Mouse (Mus musculus) ES-Bruce4 (cell line): ENCODE results near the gene Frmd4a. TPM values are rescaled to one million over a fixed set of nuclear protein-coding genes. Genes with fewer than 3 reads are reported as not detected.

Experiments used
- H3K27ac ChIP-seq: 2 replicates; pipeline ENCODE4 v1.5.1; 2012; ENCODE audit warnings: low read length, inconsistent platforms; ENCODE audit not compliant: insufficient read depth
- H3K27me3 ChIP-seq: 2 replicates; pipeline ENCODE4 v1.6.1; 2012; ENCODE audit warnings: mild to moderate bottlenecking, low read length, inconsistent platforms; ENCODE audit not compliant: control insufficient read depth, poor library complexity, insufficient read depth, severe bottlenecking
- H3K36me3 ChIP-seq: 2 replicates; pipeline ENCODE4 v1.6.1; 2012; ENCODE audit warnings: inconsistent platforms, mild to moderate bottlenecking, low read length, moderate library complexity; ENCODE audit not compliant: control insufficient read depth, poor library complexity, insufficient read depth, severe bottlenecking
- H3K4me1 ChIP-seq: one replicate; pipeline ENCODE4 v1.8.1; 2011; ENCODE audit warnings: low read length; ENCODE audit not compliant: control insufficient read depth, insufficient read depth
- H3K4me3 ChIP-seq: 2 replicates; pipeline ENCODE4 v1.5.1; 2011; ENCODE audit warnings: low read depth, mild to moderate bottlenecking, low read length
- H3K9ac ChIP-seq: 2 replicates; pipeline ENCODE4 v1.6.1; 2012; ENCODE audit warnings: low read depth, mild to moderate bottlenecking, inconsistent platforms; ENCODE audit not compliant: poor library complexity, severe bottlenecking
- H3K9me3 ChIP-seq: replicated peaks from 2 replicates; pipeline ENCODE4 v1.6.1; 2012; ENCODE audit warnings: mild to moderate bottlenecking, low read length, inconsistent platforms; ENCODE audit not compliant: control insufficient read depth, poor library complexity, insufficient read depth, severe bottlenecking
- CTCF ChIP-seq: IDR thresholded peaks from one replicate; pipeline ENCODE4 v1.8.1; 2011; ENCODE audit warnings: low read depth, low read length
- EP300 ChIP-seq: IDR thresholded peaks from 2 replicates; pipeline ENCODE4 v1.6.1; 2011; ENCODE audit warnings: low read depth, low read length; ENCODE audit not compliant: insufficient read depth
- POLR2A ChIP-seq: IDR thresholded peaks from one replicate; pipeline ENCODE4 v1.8.1; 2011; ENCODE audit warnings: low read length; ENCODE audit not compliant: insufficient read depth
- polyA plus RNA-seq: library from polyadenylated mRNA; stranded (reverse); fragments of >200 nt; gene quantifications from 2 replicates; pipeline ENCODE4 v1.2.4, GENCODE M21; 2011; ENCODE audit warnings: low read depth; ENCODE audit not compliant: missing spikeins, insufficient read depth, insufficient read length

Gene Frmd4a
- polyA plus RNA-seq, 1 experiment = 5.6 TPM

GRCm38 (mm10) chr2:4409810-4410433, 392.4 kb downstream of the Frmd4a start:
- Histone ChIP-seq H3K4me1 (no peaks in the 10 kb centered on the region), H3K27ac (no peak overlapping the region), H3K36me3 (no peaks in the 10 kb centered on the region), H3K9me3 (no peaks in the 10 kb centered on the region), H3K9ac (no peak overlapping the region), H3K27me3 (no peaks in the 10 kb centered on the region), H3K4me3 (no peak overlapping the region)
- no peak for TF ChIP-seq EP300
- TF ChIP-seq CTCF = no peak
- TF ChIP-seq POLR2A = no peak

DNA sequence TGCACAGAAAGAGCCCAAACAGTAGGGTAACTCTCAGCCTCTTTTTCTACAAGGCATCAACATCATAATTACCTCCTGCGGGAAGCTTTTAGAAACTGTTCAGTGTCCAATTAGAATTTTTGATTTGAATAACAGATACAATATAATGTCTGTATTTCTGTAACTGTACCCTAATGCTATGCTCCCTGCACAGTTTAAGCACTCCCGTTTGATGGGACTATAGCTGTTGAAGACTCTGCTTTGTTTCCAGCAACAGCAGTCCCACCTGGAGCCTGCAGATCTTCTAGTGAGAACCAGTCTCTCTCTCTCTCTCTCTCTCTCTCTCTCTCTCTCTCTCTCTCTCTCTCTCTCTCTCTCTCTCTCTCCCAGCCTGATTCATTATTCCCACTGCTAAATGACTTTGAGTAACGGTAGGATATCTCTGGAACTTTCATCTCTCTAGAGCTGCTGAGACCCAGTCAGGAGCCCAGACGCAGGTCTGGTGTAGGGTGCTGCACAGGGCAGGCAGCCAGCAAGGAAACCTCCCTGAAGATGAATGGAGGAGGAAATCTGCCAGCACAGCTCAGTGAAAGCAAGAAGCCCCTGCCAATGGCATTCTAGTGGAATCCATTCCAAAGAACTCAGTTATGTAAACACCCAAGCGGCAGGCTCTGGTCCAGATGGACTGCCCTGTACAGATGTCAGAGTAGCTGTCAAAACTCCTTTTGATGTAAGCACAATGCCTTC, 395.5 kb downstream of the Frmd4a start:
- TF ChIP-seq EP300 (no peak), CTCF (no peak), POLR2A (no peak)

GRCm38 (mm10) chr2:4413596-4414335, 396.2 kb downstream of the Frmd4a start:
- H3K27me3 ChIP-seq = no peaks in the 10 kb centered on the region
- H3K9ac ChIP-seq = no peak overlapping the region
- H3K4me3 ChIP-seq = no peak overlapping the region
- no peak for TF ChIP-seq EP300
- H3K4me1 ChIP-seq = no peaks in the 10 kb centered on the region
- H3K27ac ChIP-seq = no peak overlapping the region
- no peaks in the 10 kb centered on the region for H3K9me3 ChIP-seq
- no peaks in the 10 kb centered on the region for H3K36me3 ChIP-seq

More for the DNA sequence above, 395.5 kb downstream of the Frmd4a start:
- Histone ChIP-seq H3K27me3 (no peaks in the 10 kb centered on the region), H3K9me3 (no peaks in the 10 kb centered on the region), H3K36me3 (no peaks in the 10 kb centered on the region), H3K9ac (no peak overlapping the region), H3K4me1 (no peaks in the 10 kb centered on the region), H3K4me3 (no peak overlapping the region), H3K27ac (no peak overlapping the region)

DNA sequence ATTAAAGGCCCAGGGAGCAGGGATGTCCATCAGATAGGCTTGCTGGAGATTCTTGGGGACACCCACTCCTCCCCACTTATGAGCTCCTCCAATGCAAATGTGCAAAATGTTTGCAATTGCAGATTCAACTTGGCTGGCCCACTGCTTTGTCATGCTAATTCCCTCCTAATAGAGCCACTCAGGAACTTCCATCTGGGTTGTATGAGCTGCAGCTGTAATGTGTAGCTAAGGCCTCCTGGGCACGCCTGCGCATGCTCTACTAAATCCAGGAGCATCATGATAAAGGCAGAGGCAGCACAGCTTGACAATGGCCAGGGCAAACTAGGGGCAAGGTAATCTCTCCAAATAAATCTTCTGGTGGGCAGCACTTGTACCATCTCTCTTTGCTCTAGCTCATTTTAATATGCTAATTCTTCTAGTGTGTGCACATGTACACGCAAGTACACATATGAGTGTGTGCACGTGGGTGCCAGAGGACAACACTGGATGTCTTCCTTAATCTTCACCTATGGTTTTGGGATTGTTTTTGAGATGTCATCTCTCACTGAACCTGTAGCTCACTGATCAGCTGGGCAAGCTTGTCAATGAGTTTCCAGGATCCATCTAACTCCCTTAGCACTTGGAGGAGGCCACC, 403.3 kb downstream of the Frmd4a start:
- H3K36me3 ChIP-seq = no peaks in the 10 kb centered on the region
- no peaks in the 10 kb centered on the region for H3K4me1 ChIP-seq
- H3K27ac ChIP-seq = no peak overlapping the region
- no peaks in the 10 kb centered on the region for H3K9me3 ChIP-seq
- TF ChIP-seq EP300 (no peak), POLR2A (no peak), CTCF (no peak)
- no peaks in the 10 kb centered on the region; the same call in 1 of the 2 replicates for H3K27me3 ChIP-seq
- H3K4me3 ChIP-seq = no peak overlapping the region
- no peak overlapping the region for H3K9ac ChIP-seq

GRCm38 (mm10) chr2:4421757-4422156, 404.2 kb downstream of the Frmd4a start:
- H3K36me3 ChIP-seq = no peaks in the 10 kb centered on the region
- H3K9me3 ChIP-seq = no peaks in the 10 kb centered on the region
- no peak overlapping the region for H3K27ac ChIP-seq
- H3K27me3 ChIP-seq = no peaks in the 10 kb centered on the region; the same call in 1 of the 2 replicates
- TF ChIP-seq EP300 (no peak), POLR2A (no peak), CTCF (no peak)
- no peak overlapping the region for H3K4me3 ChIP-seq
- no peaks in the 10 kb centered on the region for H3K4me1 ChIP-seq
- no peak overlapping the region for H3K9ac ChIP-seq
